Mouse (Mus musculus): ENCODE measurements around the gene Pbx2. TPM values are rescaled to one million over a fixed set of nuclear protein-coding genes. Genes with fewer than 3 reads are reported as not detected.
A peak's percentile ranks its signal among the peaks of the same experiment; 100 is the strongest.

The Pbx2 gene
- polyA plus RNA-seq, 1 experiment from 2014 or later = 8.5 TPM

- H3K4me1 ChIP-seq = peaks cover 42% of the 10 kb centered on the region
- WGBS = under 1% methylated on average over 25 of the region's 30 CpGs
- H3K36me3 ChIP-seq = peaks cover 13% of the 10 kb centered on the region
Observed at GRCm38 (mm10) chr17:34605609-34606008, 14.5 kb downstream of the Pbx2 start.

GRCm38 (mm10) chr17:34606186-34607039 is 15.3 kb downstream of the Pbx2 start:
- WGBS = 11% methylated on average over 32 of the region's 32 CpGs

More at GRCm38 (mm10) chr17:34605609-34606008, 14.5 kb downstream of the Pbx2 start:
- Histone ChIP-seq H3K4me3 (replicated peaks) (peak overlapping the region; percentile 80), H3K27ac (peak overlapping the region; percentile 91), H3K4me2 (peak overlapping the region; percentile 85), H3K27me3 (replicated peaks) (no peaks in the 10 kb centered on the region), H3K9me3 (no peaks in the 10 kb centered on the region), H3K9ac (peak overlapping the region; percentile 89)
- ATAC-seq (ENCODE audit: insufficient read depth, low FRiP score, low read depth) = peak; percentile 32

GRCm38 (mm10) chr17:34607997-34608396 is 16.9 kb downstream of the Pbx2 start:
- Histone ChIP-seq H3K4me3 (replicated peaks) (no peak overlapping the region), H3K4me1 (peaks cover 30% of the 10 kb centered on the region), H3K9me3 (no peaks in the 10 kb centered on the region), H3K27me3 (replicated peaks) (no peaks in the 10 kb centered on the region), H3K27ac (no peak overlapping the region), H3K9ac (no peak overlapping the region), H3K4me2 (no peak overlapping the region), H3K36me3 (peaks cover 26% of the 10 kb centered on the region)
- WGBS = 78% methylated on average over 7 of the region's 7 CpGs
- no peak for ATAC-seq (ENCODE audit: insufficient read depth, low FRiP score, low read depth)

More at GRCm38 (mm10) chr17:34606186-34607039, 15.3 kb downstream of the Pbx2 start:
- H3K4me3 ChIP-seq (replicated peaks) = peak overlapping the region; percentile 80
- no peaks in the 10 kb centered on the region for H3K9me3 ChIP-seq
- no peaks in the 10 kb centered on the region for H3K27me3 ChIP-seq (replicated peaks)
- no peak for ATAC-seq (ENCODE audit: insufficient read depth, low FRiP score, low read depth)
- peaks cover 42% of the 10 kb centered on the region for H3K4me1 ChIP-seq
- peaks cover 18% of the 10 kb centered on the region for H3K36me3 ChIP-seq
- H3K27ac ChIP-seq = peak overlapping the region; percentile 84
- peak overlapping the region; percentile 89 for H3K9ac ChIP-seq
- peak overlapping the region; percentile 85 for H3K4me2 ChIP-seq

GRCm38 (mm10) chr17:34611050-34611449 is 20.0 kb downstream of the Pbx2 start:
- H3K4me1 ChIP-seq = peaks cover 20% of the 10 kb centered on the region
- H3K36me3 ChIP-seq = peaks cover 34% of the 10 kb centered on the region
- no peaks in the 10 kb centered on the region for H3K27me3 ChIP-seq (replicated peaks)
- no peak for ATAC-seq (ENCODE audit: insufficient read depth, low FRiP score, low read depth)
- no peaks in the 10 kb centered on the region for H3K9me3 ChIP-seq
- H3K4me2 ChIP-seq = no peak overlapping the region
- no peak overlapping the region for H3K9ac ChIP-seq
- no peak overlapping the region for H3K27ac ChIP-seq
- 87% methylated on average over 8 of the region's 8 CpGs for WGBS
- no peak overlapping the region for H3K4me3 ChIP-seq (replicated peaks)

GRCm38 (mm10) chr17:34613054-34613645 is 22.1 kb downstream of the Pbx2 start:
- H3K9me3 ChIP-seq = no peaks in the 10 kb centered on the region
- no peak overlapping the region for H3K4me2 ChIP-seq
- peaks cover 6% of the 10 kb centered on the region for H3K4me1 ChIP-seq
- no peak overlapping the region for H3K27ac ChIP-seq
- H3K27me3 ChIP-seq (replicated peaks) = no peaks in the 10 kb centered on the region
- peaks cover 40% of the 10 kb centered on the region for H3K36me3 ChIP-seq
- ATAC-seq (ENCODE audit: insufficient read depth, low FRiP score, low read depth) = no peak
- 84% methylated on average over 10 of the region's 11 CpGs for WGBS
- no peak overlapping the region for H3K4me3 ChIP-seq (replicated peaks)
- no peak overlapping the region for H3K9ac ChIP-seq

DNA sequence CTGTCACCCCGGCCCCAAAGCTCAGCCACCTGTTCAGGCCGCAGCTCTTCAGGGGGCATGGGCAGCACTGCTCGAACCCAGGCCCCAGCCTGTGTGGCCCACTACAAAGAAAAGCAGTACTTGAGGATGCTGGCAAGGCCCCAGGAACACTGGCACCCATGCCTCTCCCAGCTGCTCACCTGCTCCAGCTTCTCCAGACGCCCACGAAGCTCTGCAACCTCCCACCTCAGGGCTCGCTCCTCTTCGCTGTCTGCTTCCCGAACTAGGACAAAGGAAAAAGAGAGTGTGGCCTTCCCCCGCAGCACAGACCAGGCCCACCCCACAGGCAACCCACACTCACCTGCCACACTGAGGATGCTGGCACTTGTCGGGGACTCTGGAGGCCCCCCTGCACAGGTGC is 22.8 kb downstream of the Pbx2 start:
- no peaks in the 10 kb centered on the region for H3K27me3 ChIP-seq (replicated peaks)
- peaks cover 40% of the 10 kb centered on the region for H3K36me3 ChIP-seq
- no peaks in the 10 kb centered on the region for H3K4me1 ChIP-seq
- H3K4me3 ChIP-seq (replicated peaks) = no peak overlapping the region
- ATAC-seq (ENCODE audit: insufficient read depth, low FRiP score, low read depth) = no peak
- 86% methylated on average over 10 of the region's 10 CpGs for WGBS
- no peak overlapping the region for H3K4me2 ChIP-seq
- no peaks in the 10 kb centered on the region for H3K9me3 ChIP-seq
- no peak overlapping the region for H3K9ac ChIP-seq
- no peak overlapping the region for H3K27ac ChIP-seq

DNA sequence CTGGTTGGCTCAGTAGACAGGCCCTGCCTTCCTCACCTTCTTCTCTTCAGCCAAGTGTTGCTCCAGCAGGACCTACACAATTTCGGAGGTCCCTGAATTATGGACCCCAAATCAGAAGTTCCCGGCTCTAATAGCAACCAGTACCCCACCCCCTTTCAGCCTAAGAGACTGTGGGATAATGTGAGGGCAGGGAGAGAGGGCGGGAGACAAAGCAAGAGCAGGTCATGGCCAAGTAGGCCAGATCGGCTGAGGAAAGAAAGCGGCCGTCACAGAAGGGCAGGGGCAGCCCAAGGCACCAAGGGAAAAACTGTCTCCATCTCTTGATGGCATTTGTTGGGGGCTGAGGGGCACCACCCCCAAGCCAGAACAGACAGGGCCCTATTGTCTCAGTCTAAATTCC is 24.8 kb downstream of the Pbx2 start, which contains the start of gene Egfl8:
TSS of gene Egfl8 (minus strand) at position 101 of the 400 bp plus-strand sequence.
- Histone ChIP-seq H3K9me3 (no peaks in the 10 kb centered on the region), H3K4me3 (replicated peaks) (no peak within 1 kb of the TSS), H3K4me1 (no peaks in the 10 kb centered on the region), H3K27ac (no peak within 1 kb of the TSS), H3K4me2 (no peak within 1 kb of the TSS), H3K9ac (no peak within 1 kb of the TSS), H3K27me3 (replicated peaks) (no peaks in the 10 kb centered on the region), H3K36me3 (peaks cover 37% of the 10 kb centered on the region)
- ATAC-seq (ENCODE audit: insufficient read depth, low FRiP score, low read depth) = no peak
- 73% methylated on average over 6 of the region's 6 CpGs for WGBS

DNA sequence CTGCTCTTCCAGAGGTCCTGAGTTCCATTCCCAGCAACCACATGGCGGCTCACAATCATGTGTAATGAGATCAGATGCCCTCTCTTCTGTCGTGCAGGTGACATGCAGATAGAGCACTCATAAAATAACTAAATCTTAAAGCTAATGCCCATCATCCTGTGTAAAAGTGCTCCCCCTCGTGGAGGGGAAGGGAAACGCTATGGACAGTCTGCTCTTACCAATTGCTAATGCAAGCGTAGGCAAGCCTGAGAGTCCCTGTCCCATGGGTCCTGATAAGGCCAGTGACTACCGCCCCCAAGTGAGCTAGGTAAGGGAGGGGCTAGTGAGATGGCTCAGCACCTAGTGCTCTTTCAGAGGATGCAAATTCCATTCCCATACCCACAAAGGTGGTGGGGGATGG is 27.9 kb downstream of the Pbx2 start:
- Histone ChIP-seq H3K9me3 (no peaks in the 10 kb centered on the region), H3K4me1 (no peaks in the 10 kb centered on the region), H3K4me2 (no peak overlapping the region), H3K4me3 (replicated peaks) (no peak overlapping the region), H3K36me3 (peaks cover 26% of the 10 kb centered on the region), H3K27ac (no peak overlapping the region), H3K27me3 (replicated peaks) (no peaks in the 10 kb centered on the region), H3K9ac (no peak overlapping the region)
- ATAC-seq (ENCODE audit: insufficient read depth, low FRiP score, low read depth) = no peak; the same call in 1 of the 2 replicates
- WGBS = 15% methylated on average over 6 of the region's 6 CpGs

GRCm38 (mm10) chr17:34621006-34621405 is 29.9 kb downstream of the Pbx2 start:
- ATAC-seq (ENCODE audit: insufficient read depth, low FRiP score, low read depth) = no peak
- no peaks in the 10 kb centered on the region for H3K27me3 ChIP-seq (replicated peaks)
- no peak overlapping the region for H3K9ac ChIP-seq
- WGBS = 72% methylated on average over 8 of the region's 8 CpGs
- no peak overlapping the region for H3K4me3 ChIP-seq (replicated peaks)
- H3K4me2 ChIP-seq = no peak overlapping the region
- H3K9me3 ChIP-seq = no peaks in the 10 kb centered on the region
- H3K36me3 ChIP-seq = peaks cover 21% of the 10 kb centered on the region
- H3K4me1 ChIP-seq = peaks cover 2% of the 10 kb centered on the region
- no peak overlapping the region for H3K27ac ChIP-seq

DNA sequence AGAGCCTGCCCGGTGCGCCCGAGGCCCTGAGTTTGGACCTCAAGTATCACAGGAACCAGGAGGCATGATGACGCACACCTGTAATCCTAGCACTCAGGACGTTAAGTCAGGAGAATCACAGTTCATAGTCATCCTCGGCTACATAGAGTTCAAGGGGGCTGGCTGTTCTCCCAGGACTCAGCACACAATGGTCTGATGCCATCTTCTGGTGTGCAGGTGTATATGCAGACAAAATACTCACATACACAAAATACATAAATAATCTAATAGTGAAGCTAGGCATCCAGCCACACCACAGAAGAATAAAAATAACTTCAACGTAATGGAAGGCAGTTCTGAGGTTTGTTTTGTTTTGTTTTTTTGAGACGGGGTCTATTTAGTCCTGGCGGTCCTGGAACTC is 32.1 kb downstream of the Pbx2 start:
- H3K9me3 ChIP-seq = no peaks in the 10 kb centered on the region
- no peak overlapping the region for H3K4me3 ChIP-seq (replicated peaks)
- peaks cover 12% of the 10 kb centered on the region for H3K4me1 ChIP-seq
- H3K27ac ChIP-seq = no peak overlapping the region
- no peaks in the 10 kb centered on the region for H3K27me3 ChIP-seq (replicated peaks)
- WGBS = 85% methylated on average over 9 of the region's 9 CpGs
- H3K4me2 ChIP-seq = no peak overlapping the region
- no peak for ATAC-seq (ENCODE audit: insufficient read depth, low FRiP score, low read depth)
- H3K9ac ChIP-seq = no peak overlapping the region
- H3K36me3 ChIP-seq = peaks cover 11% of the 10 kb centered on the region

- Histone ChIP-seq H3K4me1 (peaks cover 26% of the 10 kb centered on the region), H3K9ac (no peak overlapping the region), H3K4me3 (replicated peaks) (no peak overlapping the region), H3K4me2 (no peak overlapping the region), H3K27me3 (replicated peaks) (peaks cover 5% of the 10 kb centered on the region; the same call in 1 of the 2 replicates), H3K27ac (no peak overlapping the region), H3K9me3 (no peaks in the 10 kb centered on the region), H3K36me3 (peaks cover 11% of the 10 kb centered on the region)
- WGBS = 86% methylated on average over 3 of the region's 3 CpGs
- ATAC-seq (ENCODE audit: insufficient read depth, low FRiP score, low read depth) = no peak
Observed at GRCm38 (mm10) chr17:34624981-34625380, 33.9 kb downstream of the Pbx2 start.
